Mouse (Mus musculus) MEL (cell line): ENCODE results near the gene Fkrp.

ENCODE experiments used
- CTCF ChIP-seq, 3 experiments: IDR thresholded peaks in 2 of 3; conservative IDR thresholded peaks in 1 of 3; 2 replicates each; pipeline ENCODE4 v1.5.1; 2011 to 2012; ENCODE audit warnings: low read length in 3 of 3, low read depth in 2 of 3, mild to moderate bottlenecking in 2 of 3, improper control_type of control experiment in 1 of 3, inconsistent platforms in 1 of 3, mixed read lengths in 1 of 3, moderate library complexity in 1 of 3; ENCODE audit not compliant: control insufficient read depth in 1 of 3, insufficient read depth in 1 of 3, poor library complexity in 1 of 3, severe bottlenecking in 1 of 3
- E2F4 ChIP-seq: IDR thresholded peaks from 2 replicates; pipeline ENCODE4 v1.6.1; 2011; ENCODE audit warnings: low read depth, low read length, improper control_type of control experiment, borderline replicate concordance
- EP300 ChIP-seq, 2 experiments: IDR thresholded peaks; 2 replicates each; pipeline ENCODE4 v1.6.1; 2011; ENCODE audit warnings: improper control_type of control experiment in 2 of 2, low read length in 2 of 2, low read depth in 1 of 2, mild to moderate bottlenecking in 1 of 2
- KAT2A ChIP-seq: conservative IDR thresholded peaks from 2 replicates; pipeline ENCODE4 v1.6.1; 2012; ENCODE audit warnings: low read depth, low read length, improper control_type of control experiment, inconsistent platforms
- MAFK ChIP-seq: IDR thresholded peaks from 2 replicates; pipeline ENCODE4 v1.6.1; 2011; ENCODE audit warnings: low read depth, mild to moderate bottlenecking, low read length, improper control_type of control experiment, borderline replicate concordance
- POLR2A ChIP-seq, 2 experiments: IDR thresholded peaks; 2 replicates each; pipeline ENCODE4 v1.6.1; 2011 to 2012; ENCODE audit warnings: low read length in 2 of 2, mild to moderate bottlenecking in 2 of 2, control low read depth in 1 of 2, improper control_type of control experiment in 1 of 2, low read depth in 1 of 2, moderate library complexity in 1 of 2; ENCODE audit not compliant: control insufficient read depth in 1 of 2, insufficient read depth in 1 of 2, poor library complexity in 1 of 2

- no peak for TF ChIP-seq EP300 (IDR thresholded peaks at IDR 0.05; ENCODE audit: low read depth in 1 of 2, low read length in 2 of 2)
- no peak for TF ChIP-seq CTCF (IDR thresholded peaks at IDR 0.05 in 2 of 3, conservative IDR thresholded peaks at IDR 0.05 in 1 of 3; ENCODE audit: control insufficient read depth in 1 of 3, insufficient read depth in 1 of 3, low read depth in 2 of 3, low read length in 3 of 3, poor library complexity in 1 of 3, severe bottlenecking in 1 of 3)
- no peak for TF ChIP-seq E2F4
- TF ChIP-seq POLR2A (IDR thresholded peaks at IDR 0.05; ENCODE audit: control insufficient read depth in 1 of 2, insufficient read depth in 1 of 2, low read depth in 1 of 2, low read length in 2 of 2, poor library complexity in 1 of 2) = no peak
- no peak for TF ChIP-seq KAT2A
- TF ChIP-seq MAFK = no peak
Observed at GRCm38 (mm10) chr7:16847507-16847906, 31.0 kb upstream of the Fkrp start.
